Mouse (Mus musculus) erythroblast, embryonic 14.5 days (primary cell): ENCODE results near the gene Lrrc58. TPM values are rescaled to one million over a fixed set of nuclear protein-coding genes. Genes with fewer than 3 reads are reported as not detected.

Experiments
- H3K27me3 ChIP-seq: 2 replicates; pipeline ENCODE4 v1.6.1; 2012; ENCODE audit warnings: inconsistent platforms; ENCODE audit not compliant: control insufficient read depth
- H3K36me3 ChIP-seq: 2 replicates; pipeline ENCODE4 v1.6.1; 2012; ENCODE audit warnings: mild to moderate bottlenecking, inconsistent platforms; ENCODE audit not compliant: control insufficient read depth
- H3K4me1 ChIP-seq: 2 replicates; pipeline ENCODE4 v1.6.1; 2012; ENCODE audit warnings: inconsistent platforms; ENCODE audit not compliant: control insufficient read depth
- H3K4me3 ChIP-seq: replicated peaks from 2 replicates; pipeline ENCODE3; 2012; ENCODE audit warnings: moderate library complexity, mild to moderate bottlenecking, inconsistent platforms
- H3K9me3 ChIP-seq: 2 replicates; pipeline ENCODE4 v1.6.1; 2012; ENCODE audit warnings: low read length, inconsistent platforms, mixed read lengths; ENCODE audit not compliant: control insufficient read depth
- GATA1 ChIP-seq: IDR thresholded peaks from 2 replicates; pipeline ENCODE4 v1.6.1; 2012; ENCODE audit warnings: low read length, inconsistent platforms, mixed read lengths
- TAL1 ChIP-seq: IDR thresholded peaks from 3 replicates; pipeline ENCODE4 v1.6.1; 2012; ENCODE audit warnings: low read length, inconsistent platforms, mixed read lengths
- polyA plus RNA-seq: library from polyadenylated mRNA; stranded (reverse); fragments of >175 nt; gene quantifications from 2 replicates; pipeline ENCODE4 v1.2.3, GENCODE M21; 2012

The Lrrc58 gene
- polyA plus RNA-seq, 1 experiment: 0.06 TPM

- H3K36me3 ChIP-seq: no peaks in the 10 kb centered on the region
- no peaks in the 10 kb centered on the region for H3K9me3 ChIP-seq
- TF ChIP-seq TAL1: no peak
- TF ChIP-seq GATA1: no peak
- H3K27me3 ChIP-seq: no peaks in the 10 kb centered on the region
- no peaks in the 10 kb centered on the region for H3K4me1 ChIP-seq
- no peak overlapping the region for H3K4me3 ChIP-seq
Observed at GRCm38 (mm10) chr16:37934932-37935331, 66.7 kb downstream of the Lrrc58 start.

DNA sequence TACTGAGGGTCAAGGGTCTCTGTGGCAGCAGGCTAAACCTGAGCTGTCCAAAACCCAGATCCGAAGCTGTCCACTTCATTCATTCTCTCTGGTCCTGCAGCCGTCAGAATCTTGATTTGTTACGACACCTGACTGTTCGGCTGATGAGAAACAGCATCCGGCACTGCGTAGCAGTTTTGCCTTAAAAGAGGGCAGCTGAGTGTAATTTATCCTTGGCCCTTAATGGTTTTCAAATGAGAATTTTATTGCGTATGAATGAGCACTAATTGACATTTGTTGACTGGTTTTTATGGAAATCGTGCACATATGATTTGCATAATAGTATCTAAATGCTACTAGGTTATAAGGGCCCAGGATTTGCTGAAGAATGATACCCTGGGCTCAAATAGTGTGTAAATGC lies 69.1 kb downstream of the Lrrc58 start:
- Histone ChIP-seq H3K4me1 (no peaks in the 10 kb centered on the region), H3K9me3 (no peaks in the 10 kb centered on the region), H3K27me3 (no peaks in the 10 kb centered on the region), H3K36me3 (no peaks in the 10 kb centered on the region), H3K4me3 (no peak overlapping the region)
- no peak for TF ChIP-seq GATA1

Other genes starting within 250 kb of the Lrrc58 start
- gene Ndufb4, start 213.9 kb upstream of the Lrrc58 start, polyA plus RNA-seq: 8.6 and 9.5 TPM in 2 replicates
- 0.01 TPM in 1 of 2 replicates, not detected in the other for gene Fstl1, start 91.5 kb upstream of the Lrrc58 start, polyA plus RNA-seq
- gene Gm36028, start 7.2 kb upstream of the Lrrc58 start, polyA plus RNA-seq: not detected in 2 replicates
- not detected in 2 replicates for gene Gpr156, start 48.1 kb downstream of the Lrrc58 start, polyA plus RNA-seq
- gene Gsk3b, start 220.6 kb downstream of the Lrrc58 start, polyA plus RNA-seq: 0.69 and 0.74 TPM in 2 replicates